Mouse (Mus musculus) limb, embryonic 15.5 days (tissue): ENCODE measurements around the gene D17Wsu92e. TPM values are rescaled to one million over a fixed set of nuclear protein-coding genes. Genes with fewer than 3 reads are reported as not detected.

Source experiments
- ATAC-seq: fragments of 200-750 bp; cut with Nextera tagmentation; 2 replicates; pipeline ENCODE4 v1.8.0; 2017; ENCODE audit warnings: low read depth, moderate TSS enrichment; ENCODE audit not compliant: insufficient number of reproducible peaks, low FRiP score, low TSS enrichment
- H3K27ac ChIP-seq: fragments of 300-500 bp; sonication (generic); 2 replicates; pipeline ENCODE4 v1.5.1; 2015; ENCODE audit warnings: moderate library complexity, mild to moderate bottlenecking, inconsistent platforms
- H3K27me3 ChIP-seq: fragments of 300-500 bp; sonication (generic); 2 replicates; pipeline ENCODE4 v1.6.1; 2015; ENCODE audit warnings: inconsistent platforms
- H3K36me3 ChIP-seq: fragments of 300-500 bp; sonication (generic); 2 replicates; pipeline ENCODE4 v1.6.1; 2015; ENCODE audit warnings: inconsistent platforms
- H3K4me1 ChIP-seq: fragments of 300-500 bp; sonication (generic); 2 replicates; pipeline ENCODE4 v1.6.1; 2015; ENCODE audit warnings: inconsistent platforms
- H3K4me2 ChIP-seq: fragments of 300-500 bp; sonication (generic); 2 replicates; pipeline ENCODE4 v1.6.1; 2015; ENCODE audit warnings: mild to moderate bottlenecking, inconsistent platforms
- H3K4me3 ChIP-seq: fragments of 300-500 bp; sonication (generic); 2 replicates; pipeline ENCODE4 v1.5.1; 2015; ENCODE audit warnings: mild to moderate bottlenecking, inconsistent platforms
- H3K9ac ChIP-seq: fragments of 300-500 bp; sonication (generic); 2 replicates; pipeline ENCODE4 v1.6.1; 2015; ENCODE audit warnings: inconsistent platforms
- H3K9me3 ChIP-seq: fragments of 300-500 bp; sonication (generic); 2 replicates; pipeline ENCODE4 v1.6.1; 2016; ENCODE audit warnings: inconsistent platforms
- WGBS: fragments of 180-500 bp; shearing (Covaris S2); methylation state at CpG from one replicate; pipeline ENCODE4 v1.1.7; 2015; 5-methylcytosine and 5-hydroxymethylcytosine counted together
- polyA plus RNA-seq: library from polyadenylated mRNA; unstranded; fragments of >200 nt; fragmentation: Nextera tagmentation; extraction: Ambion mirVana; gene quantifications from 2 replicates; pipeline ENCODE4 v1.2.1, GENCODE M21; 2015

The D17Wsu92e gene
- polyA plus RNA-seq: 16.4 and 17.0 TPM in 2 replicates

- WGBS: 2% methylated on average over 45 of the region's 56 CpGs
- Histone ChIP-seq H3K4me3 (peak within 1 kb of the TSS; percentile 92), H3K4me1 (peaks cover 25% of the 10 kb centered on the region), H3K9ac (peak within 1 kb of the TSS; percentile 90), H3K4me2 (peak within 1 kb of the TSS; percentile 74), H3K27ac (peak within 1 kb of the TSS; percentile 90), H3K27me3 (no peaks in the 10 kb centered on the region), H3K36me3 (no peaks in the 10 kb centered on the region), H3K9me3 (no peaks in the 10 kb centered on the region)
- ATAC-seq: peak; percentile 96
Measured at GRCm38 (mm10) chr17:27820568-27821406, at the start of gene D17Wsu92e. TSS of gene D17Wsu92e (minus strand) at chr17:27820648.

- H3K4me1 ChIP-seq: peaks cover 8% of the 10 kb centered on the region; the same call in 1 of the 2 replicates
- H3K9ac ChIP-seq: no peak overlapping the region
- no peak for ATAC-seq
- H3K9me3 ChIP-seq: no peaks in the 10 kb centered on the region
- no peaks in the 10 kb centered on the region for H3K36me3 ChIP-seq
- H3K27me3 ChIP-seq: no peaks in the 10 kb centered on the region
- 68% methylated on average over 4 of the region's 4 CpGs for WGBS
- no peak overlapping the region for H3K4me3 ChIP-seq
- no peak overlapping the region for H3K4me2 ChIP-seq
- no peak overlapping the region for H3K27ac ChIP-seq
Measured at GRCm38 (mm10) chr17:27866737-27867136, 46.3 kb upstream of the D17Wsu92e start.

DNA sequence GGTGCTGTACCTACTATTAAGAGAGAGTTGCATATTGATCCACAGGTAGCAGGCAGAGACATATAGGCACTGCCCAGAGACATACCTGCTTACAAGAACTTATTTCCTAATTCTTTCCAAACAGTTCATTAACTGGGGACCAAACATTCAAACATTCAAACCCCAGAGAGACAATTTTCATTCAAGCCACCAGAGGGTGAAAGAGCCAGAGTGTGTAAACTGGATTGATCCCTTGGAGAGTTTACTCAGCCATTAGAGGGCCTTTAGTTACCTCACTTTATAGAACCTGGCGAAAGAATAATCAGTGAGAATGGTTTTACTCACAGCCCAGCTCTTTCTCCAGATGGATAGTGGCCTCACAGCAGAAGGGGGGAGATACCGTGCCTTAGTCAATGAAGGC is 45.0 kb upstream of the D17Wsu92e start:
- Histone ChIP-seq H3K4me2 (no peak overlapping the region), H3K36me3 (no peaks in the 10 kb centered on the region), H3K4me3 (no peak overlapping the region), H3K4me1 (peaks cover 8% of the 10 kb centered on the region; the same call in 1 of the 2 replicates), H3K27ac (no peak overlapping the region), H3K27me3 (no peaks in the 10 kb centered on the region), H3K9me3 (no peaks in the 10 kb centered on the region), H3K9ac (no peak overlapping the region)
- 81% methylated on average over 2 of the region's 2 CpGs for WGBS
- ATAC-seq: no peak

GRCm38 (mm10) chr17:27859131-27859530 is 38.7 kb upstream of the D17Wsu92e start:
- 48% methylated on average over 2 of the region's 2 CpGs for WGBS
- Histone ChIP-seq H3K4me2 (no peak overlapping the region), H3K27me3 (no peaks in the 10 kb centered on the region), H3K9ac (no peak overlapping the region), H3K4me1 (peaks cover 22% of the 10 kb centered on the region), H3K27ac (no peak overlapping the region), H3K4me3 (no peak overlapping the region), H3K9me3 (no peaks in the 10 kb centered on the region), H3K36me3 (peaks cover 5% of the 10 kb centered on the region)
- no peak for ATAC-seq

DNA sequence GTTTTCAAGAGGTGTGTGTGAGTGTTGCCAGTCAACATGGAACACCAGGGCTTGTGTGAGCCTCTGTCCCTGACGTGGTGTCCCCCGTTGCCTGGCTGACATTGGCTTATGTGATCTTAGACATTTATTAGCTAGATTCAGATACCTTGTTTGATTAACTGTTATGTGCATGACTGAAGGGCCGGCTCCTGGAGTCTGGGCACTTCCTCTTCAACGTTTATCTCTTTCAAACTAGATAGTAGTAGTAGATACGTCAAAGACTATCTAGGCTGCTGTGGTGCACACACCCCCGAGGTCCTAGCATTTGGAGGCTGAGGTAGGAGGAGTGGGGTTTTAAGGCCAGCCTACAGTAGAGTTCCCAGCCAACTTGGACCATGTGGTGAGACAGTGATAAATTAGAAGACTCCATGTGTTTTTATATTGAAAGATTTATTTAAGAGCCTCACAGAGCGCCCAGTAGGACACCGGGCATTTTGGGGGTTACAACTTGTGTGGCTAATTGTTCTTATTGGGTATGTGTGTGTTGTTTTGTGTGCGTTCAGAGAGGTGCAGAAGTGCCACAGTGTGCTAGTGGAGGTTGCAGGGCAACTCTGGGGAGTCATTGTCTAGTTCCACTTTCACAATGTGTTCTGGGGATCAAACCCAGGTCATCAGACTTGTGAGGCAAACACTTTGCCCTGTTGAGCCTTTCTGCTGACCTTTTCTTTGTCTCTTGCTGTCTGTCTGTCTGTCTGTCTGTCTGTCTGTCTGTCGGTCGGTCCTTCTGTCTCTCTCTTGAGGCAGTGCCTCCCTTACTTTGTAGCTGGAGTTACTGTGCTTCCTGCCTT is 37.4 kb upstream of the D17Wsu92e start:
- no peaks in the 10 kb centered on the region for H3K27me3 ChIP-seq
- peaks cover 16% of the 10 kb centered on the region for H3K36me3 ChIP-seq
- H3K9me3 ChIP-seq: no peaks in the 10 kb centered on the region
- H3K4me2 ChIP-seq: peak overlapping the region; percentile 79
- peaks cover 22% of the 10 kb centered on the region for H3K4me1 ChIP-seq
- WGBS: 46% methylated on average over 11 of the region's 11 CpGs
- ATAC-seq: no peak
- H3K9ac ChIP-seq: peak overlapping the region; percentile 80
- H3K4me3 ChIP-seq: peak overlapping the region; percentile 90
- H3K27ac ChIP-seq: peak overlapping the region; percentile 90; the same call in 1 of the 2 replicates

DNA sequence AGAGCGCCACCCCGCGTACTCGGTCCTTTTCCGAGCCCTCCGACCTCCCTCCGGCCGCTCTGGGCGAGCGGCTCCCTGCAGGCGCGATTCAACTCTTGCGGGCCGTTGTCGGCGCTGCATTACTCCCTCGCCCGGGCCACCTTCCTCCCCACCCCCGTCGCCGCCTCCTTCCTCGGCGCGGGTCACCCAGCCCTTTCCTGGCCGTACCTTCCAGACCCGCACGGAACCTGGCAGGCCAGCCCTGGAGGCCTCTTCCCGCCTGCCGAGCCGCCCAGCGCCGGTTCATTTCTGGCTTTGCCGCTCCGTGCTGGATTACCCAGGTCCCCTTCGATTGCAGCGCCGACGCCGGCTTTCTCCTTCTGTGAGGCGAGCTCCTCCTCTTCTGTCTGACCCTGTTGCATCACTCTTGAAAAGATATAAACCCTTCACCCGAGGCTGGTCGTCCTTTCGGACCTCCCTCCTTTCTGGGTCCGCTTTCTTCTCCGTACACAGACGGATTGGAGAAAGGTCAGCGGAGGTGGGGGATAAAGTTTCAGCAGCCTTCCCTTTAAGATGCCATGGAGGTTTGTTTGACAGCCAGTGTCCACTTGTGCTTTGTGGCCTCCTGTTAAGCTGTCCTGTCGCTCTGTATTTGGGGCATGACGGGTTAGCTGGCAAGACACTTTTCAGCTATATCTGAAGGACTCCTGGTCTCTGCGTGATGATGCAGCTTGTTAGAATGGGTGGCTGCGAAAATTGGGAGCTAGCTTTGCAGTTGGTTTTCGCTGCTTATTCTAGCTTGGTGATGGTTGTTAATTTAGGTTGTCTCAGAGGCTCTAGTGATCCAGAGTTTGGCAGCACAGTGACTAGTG is 36.6 kb upstream of the D17Wsu92e start:
- no peaks in the 10 kb centered on the region for H3K27me3 ChIP-seq
- H3K9ac ChIP-seq: peak overlapping the region; percentile 80
- no peaks in the 10 kb centered on the region for H3K9me3 ChIP-seq
- 1% methylated on average over 52 of the region's 52 CpGs for WGBS
- peak overlapping the region; percentile 90 for H3K27ac ChIP-seq
- peaks cover 22% of the 10 kb centered on the region for H3K4me1 ChIP-seq
- peak; percentile 43 for ATAC-seq
- peak overlapping the region; percentile 90 for H3K4me3 ChIP-seq
- peak overlapping the region; percentile 79 for H3K4me2 ChIP-seq
- H3K36me3 ChIP-seq: peaks cover 24% of the 10 kb centered on the region

DNA sequence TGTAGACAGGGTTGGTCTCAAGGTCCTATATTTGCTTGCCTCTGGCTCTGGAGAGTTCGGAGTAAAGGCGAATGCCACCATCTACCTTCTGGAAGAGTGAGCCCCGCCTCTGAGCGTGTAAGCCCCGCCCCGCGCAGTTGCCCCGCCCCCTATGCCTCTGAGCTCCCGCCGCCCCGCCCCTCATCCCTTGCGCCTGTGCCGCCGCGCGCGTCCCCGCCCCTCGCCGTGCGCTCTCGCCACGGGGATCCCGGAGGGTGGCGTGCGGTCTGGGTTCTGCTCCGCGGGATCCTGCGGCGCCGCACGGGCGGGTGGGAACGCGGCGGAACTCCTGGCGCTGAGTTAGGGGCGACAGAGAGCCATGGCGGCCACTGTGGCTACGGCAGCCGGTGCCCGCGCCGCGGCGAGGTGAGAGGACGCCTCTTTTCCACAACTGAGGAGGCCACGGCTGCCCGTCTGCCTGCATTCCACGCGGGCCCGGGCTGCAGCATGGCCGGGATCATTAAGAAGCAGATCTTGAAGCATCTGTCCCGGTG is 35.9 kb upstream of the D17Wsu92e start, which contains the start of gene Uhrf1bp1:
Uhrf1bp1 (plus strand) TSS at position 177 of the 533 bp plus-strand sequence.
- Histone ChIP-seq H3K9me3 (no peaks in the 10 kb centered on the region), H3K9ac (peak within 1 kb of the TSS; percentile 80), H3K27me3 (no peaks in the 10 kb centered on the region), H3K4me2 (peak within 1 kb of the TSS; percentile 79), H3K27ac (peak within 1 kb of the TSS; percentile 90), H3K36me3 (peaks cover 28% of the 10 kb centered on the region), H3K4me3 (peak within 1 kb of the TSS; percentile 90), H3K4me1 (peaks cover 22% of the 10 kb centered on the region)
- ATAC-seq: peak; percentile 83
- WGBS: under 1% methylated on average over 42 of the region's 54 CpGs

GRCm38 (mm10) chr17:27851076-27851475 is 30.6 kb upstream of the D17Wsu92e start:
- no peak overlapping the region for H3K9ac ChIP-seq
- no peaks in the 10 kb centered on the region for H3K4me1 ChIP-seq
- no peak for ATAC-seq
- H3K27me3 ChIP-seq: no peaks in the 10 kb centered on the region
- H3K4me2 ChIP-seq: no peak overlapping the region
- no peaks in the 10 kb centered on the region for H3K9me3 ChIP-seq
- no peak overlapping the region for H3K4me3 ChIP-seq
- H3K27ac ChIP-seq: no peak overlapping the region
- 78% methylated on average over 3 of the region's 3 CpGs for WGBS
- H3K36me3 ChIP-seq: peaks cover 79% of the 10 kb centered on the region

DNA sequence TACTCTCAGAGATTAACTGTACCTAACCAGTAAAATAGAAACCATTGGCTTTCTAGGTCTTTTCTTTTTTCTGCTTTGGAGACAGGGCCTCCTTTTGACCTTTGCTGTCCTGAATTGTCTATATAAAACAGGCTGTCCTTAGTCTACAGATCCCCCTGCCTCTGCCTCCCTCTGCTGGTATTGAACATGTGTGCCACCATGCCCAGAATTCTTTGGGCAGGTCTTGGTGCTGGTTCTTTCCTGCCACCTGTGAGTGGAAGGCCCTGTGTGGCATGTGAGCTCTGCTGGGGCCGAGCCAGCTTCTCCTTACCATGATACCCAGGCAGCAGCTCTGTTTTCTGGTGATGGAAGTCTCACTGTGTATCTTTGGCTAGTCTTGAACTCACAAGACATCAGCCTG is 27.9 kb upstream of the D17Wsu92e start:
- Histone ChIP-seq H3K27ac (no peak overlapping the region), H3K4me2 (no peak overlapping the region), H3K9ac (no peak overlapping the region), H3K36me3 (peaks cover 91% of the 10 kb centered on the region), H3K4me1 (no peaks in the 10 kb centered on the region), H3K9me3 (no peaks in the 10 kb centered on the region), H3K27me3 (no peaks in the 10 kb centered on the region), H3K4me3 (no peak overlapping the region)
- WGBS: 87% methylated on average over 1 of the region's 1 CpGs
- ATAC-seq: no peak

DNA sequence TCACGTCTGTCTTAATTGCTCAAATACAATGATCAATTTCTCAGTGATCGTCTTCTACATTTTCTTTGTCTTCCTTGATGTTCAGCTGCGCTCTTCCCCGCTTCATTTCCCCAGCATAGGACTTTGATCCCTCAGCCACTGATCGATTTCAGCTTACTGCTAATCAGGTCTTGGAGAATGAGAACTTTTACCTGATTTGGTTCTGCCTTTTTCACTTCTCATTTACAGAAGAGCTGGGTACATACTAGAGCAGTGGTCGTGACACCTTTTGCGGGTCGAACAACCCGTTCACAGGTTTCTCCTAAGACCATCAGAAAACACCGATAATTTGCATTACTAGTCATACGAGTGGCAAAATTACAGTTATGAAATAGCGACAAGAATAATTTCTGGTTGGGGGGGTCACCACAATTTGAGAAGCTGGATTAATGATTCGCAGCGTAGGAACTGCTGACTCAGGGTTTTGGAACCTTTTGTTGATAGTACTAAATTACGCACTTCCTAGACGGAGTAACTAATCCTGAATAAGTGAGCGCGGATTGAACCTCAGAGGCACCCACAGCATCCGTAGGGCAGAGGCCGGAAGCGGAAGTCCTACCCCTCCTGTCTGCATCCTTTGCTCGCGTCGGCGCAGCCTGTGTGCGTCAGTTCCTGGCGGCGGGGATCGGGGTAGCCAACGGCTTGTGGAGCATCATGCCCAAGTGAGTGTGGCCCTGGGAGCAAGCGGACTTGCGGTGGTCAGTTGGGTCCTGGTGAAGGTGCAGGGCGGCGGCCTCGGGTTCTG is 19.2 kb upstream of the D17Wsu92e start:
- peak overlapping the region; percentile 72 for H3K4me2 ChIP-seq
- no peaks in the 10 kb centered on the region for H3K27me3 ChIP-seq
- H3K27ac ChIP-seq: peak overlapping the region; percentile 69
- H3K4me1 ChIP-seq: peaks cover 6% of the 10 kb centered on the region; the same call in 1 of the 2 replicates
- no peaks in the 10 kb centered on the region for H3K9me3 ChIP-seq
- H3K9ac ChIP-seq: peak overlapping the region; percentile 87
- WGBS: 2% methylated on average over 35 of the region's 35 CpGs
- H3K36me3 ChIP-seq: peaks cover 27% of the 10 kb centered on the region
- peak overlapping the region; percentile 92 for H3K4me3 ChIP-seq
- peak; percentile 93 for ATAC-seq
